Mouse (Mus musculus) small intestine, adult 2 months (tissue): ENCODE measurements around the gene Gm42878.

Experiments
- CTCF ChIP-seq: fragments of 200-500 bp; IDR thresholded peaks from 2 replicates; pipeline ENCODE4 v1.5.1; 2012; ENCODE audit warnings: low read depth, mild to moderate bottlenecking, control low read depth, inconsistent platforms, low read length, moderate library complexity, mixed read lengths; ENCODE audit not compliant: insufficient replicate concordance, insufficient read length; ENCODE audit errors: extremely low read depth
- POLR2A ChIP-seq: fragments of 200-500 bp; IDR thresholded peaks from 2 replicates; pipeline ENCODE4 v1.6.1; 2012; ENCODE audit warnings: low read depth, mild to moderate bottlenecking, control low read depth, inconsistent platforms, low read length, moderate library complexity

- TF ChIP-seq CTCF (no peak), POLR2A (no peak)
These were observed 70.7 kb downstream of the Gm42878 start for GRCm38 (mm10) chr5:121474610-121475009.
